Mouse (Mus musculus) brain, embryonic 14.5 days (tissue): Measurements from ENCODE around the gene Smarca2.

ENCODE experiments used
- CTCF ChIP-seq: fragments of 200-500 bp; IDR thresholded peaks from 2 replicates; pipeline ENCODE4 v1.5.1; 2012; ENCODE audit warnings: inconsistent platforms, mild to moderate bottlenecking, moderate library complexity, borderline replicate concordance; ENCODE audit not compliant: insufficient read depth, insufficient read length; ENCODE audit errors: extremely low read depth
- POLR2A ChIP-seq: fragments of 200-500 bp; IDR thresholded peaks from 2 replicates; pipeline ENCODE4 v1.6.1; 2012; ENCODE audit warnings: mild to moderate bottlenecking, inconsistent platforms, borderline replicate concordance; ENCODE audit not compliant: poor library complexity, insufficient read depth, insufficient read length, severe bottlenecking; ENCODE audit errors: extremely low read depth

GRCm38 (mm10) chr19:26790386-26791346 lies 185.8 kb downstream of the Smarca2 start:
- TF ChIP-seq CTCF (no peak), POLR2A (no peak)
